Mouse (Mus musculus) forelimb bud, embryonic 11.5 days (tissue): Measurements from ENCODE around the gene Nfatc3.

ENCODE experiments used
- DNase-seq: peaks from one replicate; pipeline ENCODE4 v3.0.0-alpha.2; 2012; ENCODE audit warnings: low read depth, low spot score

The Nfatc3 gene

DNA sequence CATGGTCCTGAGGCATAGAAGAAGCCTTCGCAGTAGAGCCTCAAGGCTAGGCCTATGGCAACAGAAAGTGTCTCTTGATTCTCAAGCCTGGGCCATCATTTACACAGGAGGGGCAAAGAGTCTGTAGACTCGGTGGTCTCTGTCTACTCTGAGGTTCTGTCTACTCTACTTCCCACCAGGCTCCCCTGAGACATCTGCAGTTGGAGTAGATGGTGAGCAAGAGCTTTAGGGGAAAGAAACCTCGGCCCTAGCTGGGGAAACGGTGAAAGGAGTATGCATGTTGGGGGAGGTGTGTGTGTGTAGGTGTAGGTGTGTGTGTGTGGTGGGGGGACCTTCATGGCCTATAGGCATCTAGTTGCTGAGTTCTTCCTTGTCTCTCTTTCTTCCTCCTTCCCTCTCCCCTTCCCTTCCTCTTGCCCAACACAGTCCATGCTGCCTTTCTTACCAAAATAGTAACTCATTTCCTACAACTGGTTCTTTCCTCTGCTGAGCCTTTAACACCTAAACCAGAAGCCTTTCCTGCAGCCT lies 2.1 kb upstream of the Nfatc3 start:
- DNase-seq: no peak

DNA sequence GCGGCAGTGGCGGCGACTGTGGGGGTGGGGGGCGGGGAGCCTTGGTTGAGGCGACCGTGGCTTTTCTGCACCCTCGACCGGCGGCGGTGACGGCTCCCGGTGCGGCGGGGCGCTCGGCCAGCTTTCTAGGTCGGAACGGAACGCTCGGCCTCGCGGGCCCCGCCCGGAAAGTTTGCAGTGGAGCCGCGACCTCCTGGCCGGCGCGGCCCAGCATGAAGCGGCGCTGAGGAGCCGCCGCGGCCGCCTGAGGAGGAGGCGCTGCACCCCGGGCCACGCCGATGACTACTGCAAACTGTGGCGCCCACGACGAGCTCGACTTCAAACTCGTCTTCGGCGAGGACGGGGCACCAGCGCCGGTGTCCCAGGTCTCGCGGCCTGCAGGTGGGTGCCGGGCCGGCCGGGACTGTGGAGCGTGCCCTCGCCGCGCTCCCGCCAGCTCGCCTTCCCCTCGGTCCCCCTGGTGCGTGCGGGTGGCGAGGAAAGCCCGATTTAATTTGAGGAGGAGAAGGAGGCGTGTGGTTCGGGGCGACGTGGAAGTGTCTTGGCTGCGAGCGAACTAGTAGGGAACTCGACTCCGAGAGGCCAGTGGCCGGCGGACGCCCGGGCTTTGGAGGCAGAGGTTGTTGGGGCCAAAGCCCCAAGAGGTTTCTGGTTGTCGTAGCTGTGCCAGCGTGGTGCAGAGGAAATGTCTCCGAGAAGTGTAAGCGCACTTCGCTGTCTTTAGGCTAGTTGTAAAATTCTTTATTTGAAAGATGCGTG lies 1.2 kb downstream of the Nfatc3 start:
- peak; percentile 44 for DNase-seq

DNA sequence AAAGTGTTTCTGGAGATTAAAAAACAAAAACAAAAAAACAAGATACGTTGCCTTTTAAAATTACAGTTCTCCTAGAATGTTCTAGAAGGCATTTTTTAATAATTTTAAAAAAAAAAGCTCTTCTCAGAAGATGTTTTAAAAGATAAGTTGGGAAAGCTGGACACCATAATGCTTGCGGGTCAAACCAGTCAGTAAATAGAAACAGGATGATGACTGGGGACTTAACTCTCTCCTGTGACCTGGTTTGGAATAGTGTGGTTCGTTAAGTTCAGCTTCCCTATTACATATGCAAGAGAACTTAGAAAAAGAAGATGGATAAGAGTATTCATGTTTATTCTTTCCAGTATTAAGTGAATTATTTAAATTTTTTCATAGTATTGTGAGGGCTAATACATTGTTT lies 1.9 kb downstream of the Nfatc3 start:
- no peak for DNase-seq

DNA sequence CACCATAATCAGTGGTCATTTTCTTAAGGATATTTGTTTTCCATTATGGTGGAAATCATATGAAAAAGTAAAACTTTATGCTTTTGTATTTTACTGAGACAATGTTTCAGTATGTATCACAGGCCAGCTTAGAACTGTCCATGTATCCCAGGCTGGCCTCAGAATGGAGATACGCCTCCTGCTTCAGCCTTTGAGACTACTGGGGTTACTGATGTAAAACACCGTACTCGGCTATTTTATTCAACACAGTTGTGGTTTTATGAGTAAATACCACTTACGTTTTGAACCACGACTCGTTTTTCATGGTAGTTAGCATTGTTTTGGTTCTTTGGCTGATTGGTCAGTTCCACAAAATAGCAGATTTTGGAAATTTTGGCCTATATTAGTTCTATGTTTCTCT lies 3.0 kb downstream of the Nfatc3 start:
- no peak for DNase-seq

DNA sequence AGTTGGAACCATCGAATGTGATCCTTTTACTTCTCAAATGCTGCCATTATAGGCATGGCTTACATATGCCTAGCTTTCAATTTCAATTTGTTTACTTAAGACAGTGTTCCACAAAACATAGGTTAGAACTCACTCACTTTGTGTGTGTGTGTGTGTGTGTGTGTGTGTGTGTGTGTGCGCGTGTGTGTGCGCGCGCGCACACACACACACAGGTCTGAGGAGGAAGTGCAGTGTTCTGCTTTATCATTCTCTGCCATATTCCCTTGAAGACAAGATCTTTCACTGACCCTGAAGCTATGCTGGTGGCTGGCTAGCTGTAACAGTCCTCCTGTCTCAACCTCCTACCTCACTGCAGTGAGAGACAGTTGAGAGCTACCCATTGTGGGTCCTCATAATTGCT lies 4.4 kb downstream of the Nfatc3 start:
- no peak for DNase-seq

DNA sequence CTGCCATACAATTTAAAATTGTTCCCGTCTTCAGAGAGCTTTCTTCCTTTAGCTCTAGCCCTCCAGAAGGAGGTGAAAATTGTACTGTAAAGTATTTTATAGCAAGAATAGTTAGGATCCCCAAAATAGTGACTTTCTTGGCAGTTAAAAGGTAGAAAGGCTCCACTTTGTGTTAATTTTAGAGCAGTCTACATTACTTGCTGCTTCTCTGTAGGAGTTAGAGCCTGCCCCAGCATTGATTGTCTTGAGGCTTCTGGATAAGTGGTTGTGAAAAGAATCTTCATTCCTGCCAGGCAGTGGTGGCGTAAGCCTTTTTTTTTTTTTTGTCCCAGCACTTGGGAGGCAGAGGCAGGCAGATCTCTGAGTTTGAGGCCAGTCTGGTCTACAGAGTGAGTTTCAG lies 8.1 kb downstream of the Nfatc3 start:
- DNase-seq: no peak

DNA sequence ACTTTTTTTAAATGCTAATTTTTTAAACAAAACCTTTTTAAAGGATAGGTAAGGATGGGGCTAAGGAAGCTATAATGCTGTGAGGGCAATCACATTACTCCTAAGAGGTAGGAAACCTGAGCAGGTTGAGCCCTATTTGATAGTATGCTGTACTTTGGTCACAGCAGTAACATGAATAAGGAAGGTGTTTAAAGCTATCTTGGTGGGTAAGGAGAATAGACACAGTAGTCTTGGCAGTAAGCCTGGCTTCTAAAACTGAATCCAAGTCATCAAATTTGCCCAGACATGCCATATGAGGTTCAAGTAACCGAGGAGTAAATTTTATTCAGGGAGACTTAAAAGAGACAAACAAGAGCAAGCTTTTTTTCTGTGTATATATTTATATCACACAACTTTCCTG lies 10.9 kb downstream of the Nfatc3 start:
- no peak for DNase-seq

DNA sequence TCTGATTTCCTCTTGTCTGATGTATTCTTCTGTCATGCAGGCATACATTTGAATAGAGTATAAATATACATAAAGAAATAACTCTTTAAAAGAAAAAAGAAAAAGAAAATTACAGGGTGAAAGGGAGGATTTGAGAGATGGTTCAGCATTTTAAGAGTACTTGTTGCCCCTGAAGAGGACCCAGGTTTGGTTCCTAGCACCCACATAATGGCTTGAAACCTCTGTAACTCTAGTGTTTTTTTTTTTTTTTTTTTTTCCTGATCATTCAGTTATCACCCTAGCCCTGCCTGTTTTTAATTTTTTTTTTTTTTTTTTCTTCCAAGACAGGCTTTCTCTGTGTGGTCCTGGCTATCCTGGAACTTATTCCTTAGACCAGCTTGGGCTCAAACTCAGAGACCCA lies 13.5 kb downstream of the Nfatc3 start:
- no peak for DNase-seq

DNA sequence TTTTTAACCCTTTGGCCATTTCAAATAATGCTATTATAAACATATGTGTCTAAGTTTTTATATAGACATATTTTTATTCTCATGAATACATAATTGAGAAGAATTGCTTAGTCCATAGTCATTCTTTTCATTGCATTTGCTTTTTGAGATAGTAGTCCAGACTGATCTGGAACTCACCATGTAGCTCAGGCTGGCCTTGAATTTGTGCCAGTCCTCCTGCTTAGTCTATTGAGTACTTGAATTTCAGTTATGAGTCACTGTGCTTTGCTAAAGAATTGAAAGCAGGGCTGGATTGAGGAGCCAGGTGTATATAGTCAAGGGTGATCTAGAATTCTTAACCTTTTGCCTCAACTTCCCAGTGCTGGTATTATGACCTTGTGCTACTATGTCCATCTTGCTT lies 15.6 kb downstream of the Nfatc3 start:
- no peak for DNase-seq

DNA sequence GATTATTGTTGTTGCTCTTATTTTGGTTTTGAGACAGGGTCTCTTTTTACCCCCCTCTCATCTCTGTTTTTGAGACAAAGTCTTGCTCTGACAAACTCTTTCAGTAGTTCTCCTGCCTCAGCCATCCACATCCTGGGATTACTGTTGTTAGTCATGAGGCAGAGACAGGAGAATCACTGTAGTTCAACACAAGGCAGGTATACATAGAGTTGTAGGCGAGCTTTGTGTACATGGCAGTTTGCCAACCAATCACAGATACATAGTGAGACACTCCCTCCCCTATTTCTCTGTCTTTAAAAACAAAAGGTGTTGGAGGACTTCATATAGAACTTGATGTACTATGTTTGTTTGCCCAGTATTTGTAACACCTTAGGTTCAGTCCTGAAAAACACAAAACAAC lies 16.0 kb downstream of the Nfatc3 start:
- DNase-seq: no peak

DNA sequence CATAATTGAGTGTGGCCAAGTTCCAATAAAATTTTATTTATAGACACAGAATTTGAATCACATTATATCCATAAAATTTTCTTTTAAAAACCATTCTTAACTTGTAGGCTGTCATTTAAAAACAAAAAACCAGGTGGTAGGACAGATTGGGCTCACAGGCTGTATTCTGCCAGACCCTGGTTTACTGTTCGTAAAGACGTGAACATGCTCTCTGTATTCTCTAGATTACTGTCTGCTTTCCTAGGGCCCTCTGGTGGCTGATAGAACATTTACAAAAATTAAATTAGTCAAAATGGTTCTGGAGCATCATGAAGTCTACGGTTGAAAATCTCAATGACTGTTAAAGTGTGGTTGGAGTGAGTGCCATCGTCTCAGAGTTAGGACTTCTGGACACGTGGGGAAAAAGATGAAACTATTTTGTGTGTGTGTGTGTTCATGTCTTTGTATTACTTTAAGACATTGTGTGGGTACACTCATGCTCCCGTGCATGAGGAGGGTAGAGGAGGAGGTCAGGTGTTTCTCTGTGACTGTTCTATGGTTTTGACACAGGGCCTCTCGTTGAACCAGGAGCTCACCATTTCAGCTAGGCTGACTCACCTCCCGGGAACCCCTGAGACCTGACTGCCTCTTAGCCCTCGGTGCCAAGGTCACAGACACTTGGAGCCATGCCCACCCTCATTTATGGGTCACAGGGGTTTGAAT lies 16.7 kb downstream of the Nfatc3 start:
- no peak for DNase-seq

DNA sequence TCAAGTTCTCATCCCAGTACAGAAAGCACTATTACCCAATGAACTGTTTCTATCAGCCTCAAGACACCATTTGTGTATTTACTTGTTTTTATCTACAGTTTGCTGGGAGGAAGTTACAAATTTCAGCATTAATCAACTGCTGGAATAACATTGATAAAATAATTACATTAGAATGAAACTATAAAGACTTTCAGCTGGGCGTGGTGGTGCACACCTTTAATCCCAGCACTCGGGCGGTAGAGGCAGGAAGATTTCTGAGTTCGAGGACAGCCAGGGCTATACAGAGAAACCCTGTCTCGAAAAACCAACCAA lies 17.2 kb downstream of the Nfatc3 start:
- no peak for DNase-seq

DNA sequence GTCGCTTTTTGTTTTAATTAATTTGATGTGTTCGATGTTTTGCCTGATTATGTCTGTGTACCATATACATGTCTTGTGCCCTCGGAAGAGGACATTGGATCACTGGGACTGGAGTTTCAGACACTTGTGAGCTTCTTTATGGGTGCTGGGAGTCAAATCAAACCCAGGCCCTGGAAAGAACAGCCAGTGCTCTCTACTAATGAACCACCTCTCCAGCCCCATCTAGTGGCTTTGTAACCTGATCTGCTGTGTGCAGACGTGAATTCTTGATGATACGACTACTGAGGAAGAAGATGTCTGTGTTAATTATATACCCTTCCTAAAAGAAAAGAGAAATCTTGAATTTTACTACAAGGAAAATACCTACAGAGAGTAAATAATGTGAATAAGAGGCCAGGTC lies 18.0 kb downstream of the Nfatc3 start:
- DNase-seq: peak; percentile 8

DNA sequence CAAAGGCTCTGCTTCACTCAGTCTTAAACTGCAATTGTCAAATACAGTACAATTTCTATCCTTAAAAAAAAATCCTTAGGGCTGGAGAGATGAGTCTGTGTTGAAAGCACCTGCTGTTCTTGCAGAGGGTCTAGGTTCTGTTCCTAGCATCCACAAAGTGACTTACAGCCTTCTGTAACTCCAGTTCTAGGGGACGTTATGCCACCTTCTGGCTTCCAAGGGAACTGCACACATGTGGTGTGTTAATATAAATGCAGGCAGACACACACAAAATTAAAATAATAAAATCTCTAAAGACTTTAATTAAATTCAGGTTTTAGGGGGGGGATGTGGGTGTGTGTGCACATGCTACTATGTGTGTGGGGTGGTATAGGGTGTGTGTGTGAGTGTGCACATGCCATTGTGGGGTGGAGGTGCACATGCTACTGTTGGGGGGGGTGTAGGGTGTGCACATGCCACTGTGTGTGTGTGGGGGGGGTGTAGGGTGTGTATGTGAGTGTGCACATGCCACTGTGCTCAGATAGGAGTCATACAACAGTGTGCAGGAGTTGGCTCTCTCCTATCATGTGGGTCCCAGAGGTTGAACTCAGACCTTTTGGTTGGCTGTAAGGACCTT lies 18.9 kb downstream of the Nfatc3 start:
- DNase-seq: no peak

DNA sequence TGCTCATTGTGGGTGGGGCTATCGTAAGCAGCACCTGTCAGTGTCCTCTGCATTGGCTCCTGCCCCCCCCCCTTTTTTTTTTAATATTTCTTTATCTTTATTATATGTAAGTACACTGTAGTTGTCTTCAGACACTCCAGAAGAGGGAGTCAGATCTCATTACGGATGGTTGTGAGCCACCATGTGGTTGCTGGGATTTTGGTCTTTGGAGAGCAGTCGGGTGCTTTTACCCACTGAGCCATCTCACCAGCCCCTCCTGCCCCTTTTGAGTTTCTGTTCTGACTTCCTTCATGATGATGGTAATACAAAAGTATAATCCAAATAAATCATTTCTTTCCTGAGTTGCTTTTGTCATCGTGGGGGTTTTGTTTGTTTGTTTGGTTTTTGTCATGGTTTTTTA lies 43.7 kb downstream of the Nfatc3 start:
- DNase-seq: no peak

DNA sequence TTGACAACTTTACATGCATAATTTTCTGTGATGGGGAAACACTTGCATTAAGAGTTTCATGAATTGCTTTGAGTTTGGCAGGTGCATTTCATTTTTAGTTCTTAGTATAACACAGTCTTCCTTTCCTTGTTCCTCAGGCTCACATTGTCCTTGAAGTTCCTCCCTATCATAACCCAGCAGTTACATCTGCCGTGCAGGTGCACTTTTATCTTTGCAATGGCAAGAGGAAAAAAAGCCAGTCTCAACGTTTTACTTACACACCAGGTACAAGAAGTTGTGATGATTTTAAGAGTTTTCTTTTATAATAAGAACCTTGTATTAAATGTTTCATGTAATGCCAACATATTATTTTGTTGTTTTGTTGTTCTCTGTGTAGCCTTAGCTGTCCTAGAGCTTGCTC lies 45.2 kb downstream of the Nfatc3 start:
- no peak for DNase-seq

DNA sequence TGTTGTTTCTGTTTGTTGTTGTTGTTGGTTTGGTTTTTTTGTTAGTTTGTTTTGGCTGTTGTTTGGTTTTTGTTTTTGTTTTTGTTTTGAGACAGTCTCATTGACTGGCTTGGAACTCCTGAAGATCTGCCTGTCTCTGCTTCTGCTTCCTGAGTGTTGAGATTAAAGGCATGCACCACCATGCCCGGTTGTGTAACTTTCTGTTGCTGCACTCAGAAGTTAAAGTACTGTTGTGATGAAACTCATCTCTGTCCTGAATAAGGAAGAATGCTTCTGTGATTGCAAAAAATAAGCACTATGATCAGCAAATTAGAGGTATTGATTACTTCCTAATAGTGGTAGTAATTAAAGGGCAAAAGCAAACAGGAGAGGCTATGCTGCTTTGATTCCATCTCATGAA lies 47.6 kb downstream of the Nfatc3 start:
- DNase-seq: no peak

DNA sequence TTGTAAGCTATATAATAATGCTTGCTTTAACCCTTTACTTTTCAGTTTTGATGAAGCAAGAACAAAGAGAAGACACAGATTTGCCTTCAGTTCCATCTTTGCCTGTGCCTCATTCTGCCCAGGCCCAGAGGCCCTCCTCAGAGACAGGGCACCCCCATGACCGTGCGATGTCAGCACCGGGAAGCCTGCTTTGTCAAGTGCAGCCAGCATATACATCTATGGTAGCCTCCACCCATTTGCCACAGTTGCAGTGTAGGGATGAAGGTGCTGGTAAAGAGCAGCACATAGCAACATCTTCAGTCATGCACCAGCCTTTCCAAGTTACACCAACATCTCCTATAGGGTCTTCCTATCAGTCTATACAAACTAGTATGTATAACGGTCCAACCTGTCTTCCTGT lies 49.4 kb downstream of the Nfatc3 start:
- DNase-seq: no peak

DNA sequence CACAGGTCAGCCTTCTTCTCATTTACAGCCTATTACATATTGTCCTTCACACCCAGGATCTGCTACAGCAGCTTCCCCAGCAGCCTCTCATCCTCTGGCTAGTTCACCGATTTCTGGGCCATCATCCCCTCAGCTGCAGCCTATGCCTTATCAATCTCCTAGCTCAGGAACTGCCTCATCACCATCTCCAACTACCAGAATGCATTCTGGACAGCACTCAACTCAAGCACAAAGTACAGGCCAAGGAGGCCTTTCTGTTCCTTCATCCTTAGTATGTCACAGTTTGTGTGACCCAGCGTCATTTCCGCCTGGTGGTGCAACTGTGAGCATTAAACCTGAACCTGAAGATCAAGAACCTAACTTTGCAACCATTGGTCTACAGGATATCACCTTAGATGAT lies 50.1 kb downstream of the Nfatc3 start:
- no peak for DNase-seq

DNA sequence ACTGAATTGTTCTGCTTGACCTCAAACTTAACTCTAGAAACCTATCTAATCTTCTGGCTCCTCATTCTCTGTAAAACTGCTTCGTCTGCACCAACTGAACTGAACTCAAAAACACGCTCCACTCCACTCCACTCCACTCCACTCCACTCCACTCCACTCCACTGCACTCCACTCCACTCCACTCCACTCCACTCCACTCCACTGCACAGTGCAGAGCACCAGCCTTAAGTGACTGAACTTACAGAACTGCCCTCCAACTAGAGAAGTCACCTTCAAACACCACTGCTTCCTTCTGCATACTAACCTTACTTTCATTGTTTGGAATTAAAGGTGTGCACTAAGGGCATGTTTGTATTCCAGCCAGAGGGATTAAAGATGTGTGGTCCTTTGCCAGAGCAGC lies 53.4 kb downstream of the Nfatc3 start:
- DNase-seq: no peak

DNA sequence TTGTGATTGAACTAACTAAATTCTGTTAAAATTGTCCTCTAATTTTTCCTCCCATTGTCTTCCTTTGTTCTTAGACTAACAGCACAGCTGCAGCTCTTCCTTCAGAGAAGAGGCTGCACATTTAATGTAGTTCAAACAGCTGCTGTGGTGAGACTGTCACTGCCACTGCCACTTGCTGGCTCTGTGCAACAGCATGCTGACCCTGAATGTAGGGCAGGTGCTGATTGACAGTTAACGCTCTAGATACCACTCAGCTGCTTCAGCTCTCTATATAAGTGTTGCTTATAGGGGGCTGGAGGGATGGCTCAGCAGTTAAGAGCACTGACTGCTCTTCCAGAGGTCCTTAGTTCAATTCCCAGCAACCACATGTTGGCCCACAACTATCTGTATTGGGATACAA lies 53.9 kb downstream of the Nfatc3 start:
- no peak for DNase-seq

DNA sequence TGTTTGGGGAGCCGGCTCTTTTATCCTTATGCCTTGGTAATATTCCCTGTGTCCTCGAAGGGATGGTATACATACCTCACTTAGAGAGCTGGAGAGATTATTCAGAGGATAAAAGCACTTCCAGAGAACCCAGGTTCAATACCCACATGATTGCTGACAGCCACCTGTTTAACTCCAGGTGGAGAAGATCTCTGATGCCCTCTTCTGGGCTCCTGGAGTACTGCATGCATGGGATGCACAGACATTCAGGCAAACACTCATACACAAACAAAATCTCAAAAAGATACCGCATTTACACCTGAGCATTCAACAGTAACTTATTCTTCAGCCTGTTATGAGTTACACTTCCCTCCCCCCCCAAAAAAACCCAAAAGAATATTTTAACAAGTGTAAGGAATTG lies 57.3 kb downstream of the Nfatc3 start:
- DNase-seq: peak; percentile 40

DNA sequence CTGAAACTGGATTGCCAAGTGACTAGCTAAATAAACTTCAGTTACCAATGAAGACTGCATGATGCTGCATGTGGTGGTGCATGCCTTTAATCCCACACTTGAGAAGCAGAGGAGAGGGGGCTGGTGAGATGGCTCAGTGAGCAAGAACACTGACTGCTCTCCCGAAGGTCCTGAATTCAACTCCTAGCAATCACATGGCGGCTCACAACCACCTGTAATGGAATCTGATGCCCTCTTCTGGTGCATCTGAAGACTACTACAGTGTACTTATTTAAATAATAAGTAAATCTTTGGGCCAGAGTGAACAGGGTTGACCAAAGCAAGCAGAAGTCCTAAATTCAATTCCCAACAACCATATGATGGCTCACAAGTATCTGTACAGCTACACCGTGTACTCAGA lies 64.8 kb downstream of the Nfatc3 start:
- no peak for DNase-seq
